Mouse (Mus musculus) kidney, adult 2 months (tissue): Measurements from ENCODE around the gene Trim8.

Experiments
- CTCF ChIP-seq: fragments of 200-500 bp; conservative IDR thresholded peaks from 2 replicates; pipeline ENCODE4 v1.5.1; 2011; ENCODE audit warnings: low read depth, mild to moderate bottlenecking, control low read depth, low read length, moderate library complexity, mixed read lengths; ENCODE audit not compliant: insufficient read depth, insufficient read length
- POLR2A ChIP-seq: fragments of 200-500 bp; IDR thresholded peaks from one replicate; pipeline ENCODE4 v1.6.1; 2011; ENCODE audit warnings: low read depth, low read length, control low read depth

DNA sequence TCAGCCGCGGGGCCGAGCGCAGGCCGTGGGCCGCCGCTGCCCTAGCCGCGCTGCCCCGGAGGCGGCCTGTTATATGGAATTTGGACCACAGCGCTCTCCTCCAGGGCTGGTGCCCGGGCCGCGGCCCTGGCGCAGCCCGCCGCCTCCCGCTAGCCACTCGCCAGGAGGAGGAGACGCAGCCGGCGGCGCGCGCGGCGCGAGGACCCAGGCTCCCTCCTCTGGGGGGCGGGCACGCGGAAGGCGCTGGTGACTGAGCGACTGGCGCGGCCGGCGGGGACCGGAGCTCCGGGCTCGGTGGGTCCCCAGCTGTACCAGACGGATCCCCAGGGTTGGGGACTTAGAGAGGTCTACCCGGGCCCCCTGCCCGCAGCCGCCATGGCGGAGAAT, 560 bp downstream of the Trim8 start:
- TF ChIP-seq CTCF (no peak), POLR2A (no peak)
